Mouse (Mus musculus) spleen, postnatal 10 days (tissue): ENCODE measurements around the gene Ms4a4a.
A peak's percentile ranks its signal among the peaks of the same experiment; 100 is the strongest.
"Not testable (repeated sequence)": the region's sequence is repeated elsewhere in the genome, so short reads cannot be mapped to it uniquely, and the experiment has no call there.

Experiments
- DNase-seq, 2 experiments: peaks; one replicate each; pipeline ENCODE4 v3.0.0; 2021 to 2022; ENCODE audit warnings: low spot score in 2 of 2

The Ms4a4a gene

DNA sequence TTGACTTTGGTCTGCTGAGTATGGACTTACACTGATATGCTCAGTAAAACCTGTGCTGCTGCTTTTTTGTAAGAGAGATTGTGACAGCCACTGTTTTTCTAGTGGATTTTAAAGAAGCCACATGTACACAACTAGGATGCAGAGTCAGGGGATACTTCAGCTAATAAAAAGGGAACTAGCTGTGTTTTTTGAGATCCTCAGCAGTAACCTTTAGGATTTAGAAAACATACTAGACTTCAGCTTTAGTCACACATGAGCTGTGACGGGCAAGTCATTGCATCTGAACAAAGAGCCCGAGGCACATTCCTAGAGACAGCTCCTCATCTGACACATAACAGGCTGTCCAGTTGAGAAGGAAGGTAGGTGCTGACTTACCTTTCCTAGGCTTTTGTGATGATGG, at the start of gene Ms4a4a:
Ms4a4a (plus strand) TSS at position 251 of the 400 bp plus-strand sequence.
- no peak for DNase-seq

DNA sequence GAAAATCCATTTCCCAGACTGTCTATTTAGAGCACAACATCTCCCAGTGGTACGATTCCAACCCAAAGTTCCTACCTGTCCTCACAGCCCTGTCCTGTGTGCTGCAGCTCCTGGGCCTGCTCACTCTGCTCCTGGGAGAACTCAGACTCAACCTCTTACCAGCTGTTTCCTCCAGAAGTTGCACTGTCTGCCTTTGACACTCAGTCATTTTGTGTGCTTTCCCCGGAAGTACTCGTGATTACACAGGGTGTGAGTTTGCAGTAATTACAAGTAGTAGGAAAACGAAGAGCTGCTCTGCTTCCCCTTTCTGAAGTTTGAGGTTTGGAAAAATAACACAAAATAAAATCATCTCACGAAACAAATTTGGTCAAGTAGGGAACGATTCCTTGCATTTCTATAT, 39.4 kb upstream of the Ms4a4a start, which contains the start of gene Ms4a7:
Ms4a7 (minus strand) TSS at position 215 of the 400 bp plus-strand sequence.
- no peak for DNase-seq

DNA sequence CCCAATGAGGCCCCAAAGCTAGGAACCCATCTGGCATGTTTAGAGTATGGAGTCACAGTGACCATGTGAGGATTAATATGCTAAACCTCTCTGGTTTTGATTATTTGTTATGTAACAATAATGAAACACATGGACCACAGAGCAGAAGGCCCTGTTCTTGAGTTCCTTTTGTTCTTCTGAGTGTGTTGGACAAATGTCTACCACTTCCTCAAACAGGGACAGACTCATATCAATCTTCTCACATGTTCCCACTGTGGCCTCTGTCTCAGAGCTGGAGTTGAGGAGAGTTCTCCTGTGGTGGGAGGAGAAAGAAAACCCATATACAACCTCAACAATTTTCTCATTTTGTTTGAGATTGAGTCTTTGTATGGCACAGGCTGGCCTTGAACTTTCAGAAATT, 32.2 kb upstream of the Ms4a4a start:
- DNase-seq = no peak

DNA sequence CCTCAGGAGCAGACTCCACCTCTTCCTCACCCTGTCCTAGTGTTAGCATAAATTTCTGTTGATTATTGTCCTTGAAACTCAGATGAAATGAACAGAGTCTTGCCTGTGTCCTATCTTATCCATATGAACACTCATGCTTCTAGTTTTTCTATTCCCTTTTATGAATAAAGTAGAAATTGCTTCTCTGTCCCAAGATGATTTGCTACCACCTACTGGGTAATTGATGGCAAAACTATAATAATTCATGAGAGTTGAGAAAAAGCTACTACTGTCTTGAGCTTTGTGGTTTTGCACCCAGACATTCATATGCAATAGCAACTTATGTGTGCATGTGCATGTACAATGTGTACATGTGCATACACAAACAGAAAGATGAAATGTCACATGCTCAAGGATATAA, 31.3 kb upstream of the Ms4a4a start:
- no peak for DNase-seq

DNA sequence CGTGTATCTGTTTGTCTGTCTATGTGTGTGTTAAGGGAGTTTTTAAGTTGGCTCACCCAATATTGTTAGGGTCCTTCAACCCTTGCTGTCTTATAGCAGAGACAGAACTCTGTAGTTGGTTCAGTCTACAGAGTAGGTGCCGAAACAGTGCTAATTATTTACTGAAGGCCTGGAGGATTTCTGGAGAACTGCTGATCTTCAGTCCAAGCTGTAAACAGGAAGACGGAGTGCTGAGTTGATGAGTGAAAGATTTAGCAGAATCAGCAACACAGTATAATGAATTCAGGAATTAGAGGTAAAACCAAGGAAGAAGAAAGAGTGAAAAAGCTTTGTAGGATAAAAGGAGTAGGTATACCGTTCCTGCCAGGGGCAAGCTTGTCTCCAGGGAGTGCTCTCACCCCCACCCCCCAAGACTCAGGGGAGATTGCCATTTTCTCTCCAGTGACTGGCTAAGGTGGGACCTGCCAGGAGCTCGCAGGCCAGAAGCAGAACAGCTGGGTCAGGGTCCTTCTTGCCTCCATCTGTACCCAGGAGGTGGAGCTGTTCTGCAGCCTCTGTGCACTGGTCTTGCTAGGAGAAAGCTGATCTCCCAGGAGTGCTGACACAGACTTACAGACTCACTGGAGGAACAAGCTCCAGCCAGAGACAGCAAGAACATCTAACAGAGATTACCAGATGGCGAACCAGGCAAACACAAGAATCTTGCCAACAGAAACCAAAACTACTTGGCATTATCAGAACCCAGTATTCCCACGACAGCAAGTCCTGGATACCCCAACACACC, 25.4 kb upstream of the Ms4a4a start:
- peak in 1 of 2 experiments; percentile 20 for DNase-seq

DNA sequence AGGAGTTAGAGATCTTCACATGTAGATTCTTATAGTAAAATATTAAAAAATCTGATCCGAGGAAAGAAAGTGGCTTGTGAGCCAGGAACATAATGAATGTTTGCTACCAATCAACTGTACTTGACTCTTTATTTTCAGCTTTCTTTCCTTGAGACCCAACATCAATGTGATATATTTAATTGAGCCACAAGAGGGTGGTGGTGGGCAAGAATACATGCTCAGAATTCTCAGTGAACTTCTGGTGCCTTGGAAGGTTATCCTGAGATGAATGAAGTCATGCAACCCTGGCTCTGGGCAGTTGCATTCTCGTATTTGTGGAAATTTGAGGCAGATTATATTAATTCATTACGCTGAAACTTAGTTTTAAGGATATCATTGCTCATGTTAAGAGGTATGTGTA, 23.4 kb upstream of the Ms4a4a start:
- DNase-seq = no peak

DNA sequence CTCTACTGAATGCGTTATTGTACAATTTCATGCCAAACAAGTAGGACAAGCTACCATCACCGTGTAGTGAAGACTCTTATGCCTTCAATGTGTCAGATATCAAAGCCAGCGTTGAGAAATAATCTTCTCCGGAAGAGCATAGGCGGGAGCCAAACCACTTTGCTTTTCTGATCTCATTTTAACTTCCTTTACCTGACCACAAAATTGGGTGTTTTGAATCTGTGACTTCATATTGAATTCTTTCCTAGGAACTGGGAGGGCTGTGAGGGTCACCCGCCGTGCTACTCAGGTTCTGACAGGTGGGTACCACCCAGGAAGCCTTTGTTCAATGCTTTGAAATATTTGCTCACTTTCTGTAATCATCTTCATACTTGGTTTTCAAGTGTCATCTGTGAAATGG, 19.6 kb upstream of the Ms4a4a start:
- DNase-seq = no peak

DNA sequence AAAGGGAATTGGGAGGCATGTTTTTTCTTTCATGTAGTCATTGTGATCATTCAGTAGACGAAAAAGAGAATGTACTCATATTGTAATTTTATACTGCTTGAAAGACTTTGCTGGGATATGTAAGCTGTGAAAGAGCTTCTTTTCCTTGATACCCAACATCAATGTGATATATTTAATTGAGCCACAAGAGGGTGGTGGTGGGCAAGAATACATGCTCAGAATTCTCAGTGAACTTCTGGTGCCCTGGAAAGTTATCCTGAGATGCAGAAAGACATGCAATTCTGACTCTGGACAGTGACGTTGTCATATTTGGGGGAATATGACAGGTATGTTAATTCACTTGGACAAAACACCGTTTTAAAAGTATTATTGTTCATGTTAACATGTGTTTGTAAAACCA, 15.2 kb upstream of the Ms4a4a start:
- no peak for DNase-seq

DNA sequence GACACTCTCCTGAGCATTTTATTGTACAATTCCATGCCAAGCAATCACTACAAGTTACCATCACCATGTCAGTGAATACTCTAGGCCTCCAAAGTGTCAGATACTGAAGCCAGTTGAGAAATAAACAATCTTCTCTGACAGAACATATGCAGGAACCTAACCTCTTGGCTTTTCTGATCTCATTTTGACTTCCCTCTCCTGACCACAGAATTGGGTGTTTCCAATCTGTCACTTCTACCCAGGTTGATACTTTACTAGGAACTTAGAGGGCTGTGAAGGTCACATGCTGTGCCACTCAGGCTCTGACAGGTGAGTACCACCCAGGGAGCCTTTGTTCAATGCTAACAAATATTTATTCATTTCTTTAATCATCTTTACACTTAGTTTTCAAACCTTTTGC, 13.3 kb upstream of the Ms4a4a start:
- no peak for DNase-seq

DNA sequence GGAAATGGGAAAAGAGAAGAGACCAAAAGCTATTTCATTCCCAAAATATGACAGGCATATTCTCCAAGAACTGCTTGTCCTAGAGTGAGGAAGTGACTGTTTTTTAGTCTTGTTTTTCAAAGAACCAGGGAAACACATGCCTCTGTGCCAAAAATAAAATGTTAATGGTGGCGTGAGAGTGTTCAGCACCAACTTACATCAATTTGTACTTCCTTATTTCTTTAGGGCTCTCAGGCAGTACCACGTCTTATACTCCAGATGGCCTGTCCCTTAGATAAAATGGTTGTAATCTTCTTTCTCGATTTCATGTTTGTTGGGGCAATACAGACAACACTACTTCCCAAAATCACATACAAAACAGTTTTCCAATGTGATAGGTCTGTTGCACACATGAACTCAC, 7.0 kb upstream of the Ms4a4a start:
- DNase-seq = no peak

DNA sequence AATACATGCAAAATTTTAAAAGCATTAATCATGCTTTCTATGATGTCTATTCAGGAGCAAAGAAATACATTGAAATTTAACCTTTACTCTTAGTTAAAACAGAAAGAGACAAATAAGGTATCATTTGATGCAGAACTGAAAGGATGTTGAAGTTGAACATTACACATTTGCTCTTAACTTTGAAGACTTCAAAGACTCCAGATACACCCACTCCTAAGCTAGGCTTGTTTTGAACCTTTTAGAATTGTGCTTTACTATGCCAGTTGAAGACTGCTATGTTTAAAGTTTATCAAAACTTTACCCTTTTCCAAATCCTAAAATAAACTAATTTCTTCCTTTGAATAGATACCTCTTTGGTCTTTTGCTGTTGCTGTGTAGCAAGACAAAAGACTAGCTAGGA, 4.1 kb upstream of the Ms4a4a start:
- no peak for DNase-seq

DNA sequence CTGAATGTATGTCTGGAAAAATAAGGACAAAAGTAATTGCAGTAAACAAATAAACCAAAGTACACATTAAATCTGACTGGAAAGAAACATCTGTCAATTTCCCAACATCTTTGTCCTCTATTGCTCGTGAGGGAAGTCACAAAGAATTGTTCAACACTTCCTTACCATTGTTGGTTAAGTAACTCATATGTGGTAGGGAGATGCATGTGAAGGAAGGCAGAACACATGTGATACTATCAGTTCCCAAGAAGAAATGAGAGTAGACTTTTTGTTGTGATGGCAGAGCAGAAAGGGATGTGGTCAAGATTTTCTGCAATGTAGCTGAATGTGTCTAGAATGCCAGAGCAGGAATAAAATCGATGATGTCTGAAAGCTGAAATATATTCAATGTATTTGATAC, 1.1 kb downstream of the Ms4a4a start:
- DNase-seq = no peak

DNA sequence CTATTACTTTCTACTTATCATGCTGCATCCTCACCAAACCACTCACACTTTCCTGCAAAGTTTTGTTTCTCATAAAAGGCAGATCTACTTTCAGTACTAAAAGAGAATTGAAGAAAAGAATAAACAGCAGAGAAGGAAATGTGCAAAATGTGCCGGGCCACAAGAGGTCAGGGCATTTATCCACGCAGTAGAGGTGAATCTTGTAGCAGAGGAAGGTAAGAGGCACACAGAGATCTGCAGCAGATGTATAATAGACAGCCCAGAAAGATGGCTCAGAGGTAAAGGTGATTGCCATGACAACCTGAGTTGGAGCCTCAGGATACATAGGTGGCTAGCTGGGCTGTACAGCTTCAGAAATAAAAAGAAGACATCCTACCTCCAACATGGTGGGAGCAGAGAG, 11.8 kb downstream of the Ms4a4a start:
- DNase-seq = peak in 1 of 2 experiments; percentile 27

DNA sequence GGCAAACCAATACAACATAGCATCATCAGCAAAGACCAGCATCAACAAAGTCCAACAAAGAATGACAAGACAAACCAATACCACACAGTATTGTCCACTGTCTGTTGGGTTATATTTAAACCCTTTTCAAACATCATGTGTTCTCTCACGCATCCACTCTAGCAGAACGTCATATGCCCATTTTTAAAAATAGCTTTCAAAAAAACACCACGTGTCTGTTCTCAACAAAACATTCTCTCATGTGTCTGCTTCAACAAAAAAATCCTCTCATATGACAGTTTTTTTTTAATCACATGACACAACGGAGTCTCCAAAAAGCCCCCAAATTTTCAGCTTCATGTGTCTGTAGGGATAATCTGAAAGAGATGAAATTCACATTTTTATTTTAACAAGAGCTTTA, 12.4 kb downstream of the Ms4a4a start:
- no peak for DNase-seq

DNA sequence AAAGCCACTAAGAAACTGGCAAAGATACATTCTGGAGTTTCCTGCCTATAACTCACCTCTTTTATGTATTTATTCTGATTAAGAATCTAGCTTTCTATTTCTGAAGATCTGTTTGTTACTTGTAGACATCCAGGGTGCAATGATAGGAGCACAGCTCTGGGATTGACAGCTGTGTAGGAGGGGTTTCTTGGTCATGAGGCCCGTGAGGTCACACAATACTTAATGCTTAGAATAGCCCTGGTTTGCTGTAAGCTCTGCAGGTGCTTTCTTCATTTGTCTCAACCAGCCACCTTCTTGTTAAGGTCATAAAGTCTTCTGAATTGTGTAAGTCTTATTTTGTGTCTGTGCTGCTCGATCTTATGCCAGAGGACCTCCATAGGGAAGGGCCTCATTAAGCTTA, 13.6 kb downstream of the Ms4a4a start:
- DNase-seq = no peak

DNA sequence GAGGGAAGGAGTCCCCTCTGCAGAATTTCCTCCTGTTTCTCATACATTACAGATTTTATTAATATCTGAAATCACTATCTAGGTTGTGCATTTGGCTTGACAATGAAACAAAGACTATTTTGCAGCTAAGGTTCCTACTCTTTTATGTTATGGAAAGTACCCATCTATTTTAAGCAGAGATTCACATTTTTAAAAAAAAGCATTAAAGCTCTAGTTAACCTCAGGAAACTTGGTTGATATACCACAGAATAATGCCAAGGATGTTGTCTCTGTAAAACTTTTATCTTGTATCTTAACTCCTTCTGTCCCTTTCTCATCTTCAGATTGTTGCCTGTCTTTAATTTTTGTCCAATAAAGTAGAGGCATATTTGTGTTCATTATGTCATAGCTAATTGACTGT, 20.4 kb downstream of the Ms4a4a start:
- DNase-seq = no peak

DNA sequence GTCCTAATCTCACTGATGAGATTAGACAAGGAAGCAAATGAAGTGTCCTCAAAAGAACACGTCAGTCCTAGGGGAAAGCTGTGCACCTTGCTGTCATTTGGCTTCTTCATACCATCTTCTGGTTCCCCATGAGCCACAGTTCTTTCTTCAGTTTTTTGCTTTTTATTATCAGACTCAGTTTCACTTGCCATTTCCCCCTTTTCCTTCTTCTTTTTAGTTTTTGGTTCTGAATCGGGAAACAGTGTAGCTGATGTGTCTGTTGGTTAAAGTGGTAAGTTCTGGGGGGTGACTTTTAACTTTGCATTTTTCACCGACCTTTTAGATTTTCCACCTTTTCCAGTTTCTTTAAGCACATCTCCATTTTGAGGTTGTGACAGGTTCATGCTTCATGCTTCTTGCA, 29.2 kb downstream of the Ms4a4a start, which contains the start of gene Ms4a4c:
Ms4a4c (plus strand) TSS at position 244 of the 400 bp plus-strand sequence.
- DNase-seq = no peak

DNA sequence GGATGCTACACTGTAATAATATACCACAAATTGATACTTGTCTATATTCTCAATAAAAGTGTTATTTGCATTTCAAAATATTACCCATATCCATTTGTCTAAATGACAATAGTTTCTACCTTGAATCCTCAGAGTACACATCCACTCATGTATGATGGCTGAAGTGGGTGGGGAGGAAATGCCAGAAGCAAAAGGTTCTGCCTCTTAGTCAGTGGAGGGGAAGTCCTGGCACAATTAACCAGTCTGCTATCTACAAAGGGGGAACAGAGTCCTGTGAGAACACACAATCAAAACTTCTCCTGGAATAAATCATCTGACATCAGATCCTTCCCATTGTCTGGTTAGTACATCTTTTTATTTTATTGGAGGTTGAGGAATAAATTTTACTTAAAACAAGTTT, 32.1 kb downstream of the Ms4a4a start:
- DNase-seq = peak in 1 of 2 experiments; percentile 21

DNA sequence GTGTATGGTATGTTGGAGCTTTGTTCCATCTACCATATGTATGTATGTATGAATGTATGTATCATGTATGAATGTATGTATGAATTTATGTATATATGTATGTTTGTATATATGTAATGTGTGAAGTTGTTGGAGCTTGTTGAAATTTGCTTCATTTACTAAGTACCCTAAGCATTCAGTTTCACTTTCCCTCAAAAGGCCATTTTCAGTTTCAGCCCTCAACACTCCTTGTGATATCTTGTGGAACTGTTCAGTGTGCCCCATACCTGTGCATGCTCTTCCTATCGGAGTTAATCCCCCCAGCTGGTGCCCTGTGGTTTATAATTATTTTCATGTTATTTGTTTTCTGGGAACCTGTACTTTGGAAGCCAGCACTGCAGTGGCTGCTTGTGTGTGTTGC, 33.3 kb downstream of the Ms4a4a start:
- no peak for DNase-seq

DNA sequence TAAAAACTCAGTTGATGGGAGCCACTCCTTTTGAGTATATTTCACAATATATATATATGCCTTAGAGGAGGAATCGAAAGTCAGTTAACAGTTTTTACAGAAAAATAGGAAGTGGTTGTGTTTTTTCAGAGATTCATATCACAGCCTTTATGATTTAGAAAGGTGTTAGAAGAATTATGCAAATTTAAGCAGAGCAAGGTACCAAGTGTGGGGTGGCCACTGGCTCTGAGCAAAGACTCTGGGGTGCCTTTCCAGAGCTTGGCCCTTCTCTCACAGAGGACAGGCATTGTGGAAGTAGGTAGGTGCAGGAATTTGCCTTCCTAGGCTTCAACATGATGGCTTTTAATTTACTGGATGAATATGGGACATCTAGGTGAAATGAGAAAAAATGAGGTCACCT, 36.3 kb downstream of the Ms4a4a start:
- peak in 1 of 2 experiments; percentile 15 for DNase-seq

DNA sequence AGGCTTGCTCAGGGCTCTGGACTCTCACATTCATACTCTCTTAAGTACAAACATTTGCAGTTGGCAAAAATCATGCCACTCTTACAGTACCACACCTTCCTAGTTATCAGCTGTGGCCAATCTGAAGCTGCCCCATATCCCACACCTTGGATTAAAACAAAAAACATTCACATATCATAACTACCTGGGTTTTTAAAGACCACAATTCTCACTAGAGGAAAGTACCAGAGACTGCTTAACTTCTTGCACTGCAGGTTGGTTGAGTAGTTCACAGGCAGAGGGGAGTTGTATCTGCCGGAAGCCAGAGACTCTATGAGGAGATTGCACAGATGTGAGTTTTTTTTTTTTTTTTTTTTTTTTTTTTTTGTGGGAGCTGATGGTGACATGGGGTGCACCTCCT, 38.8 kb downstream of the Ms4a4a start:
- no peak for DNase-seq

DNA sequence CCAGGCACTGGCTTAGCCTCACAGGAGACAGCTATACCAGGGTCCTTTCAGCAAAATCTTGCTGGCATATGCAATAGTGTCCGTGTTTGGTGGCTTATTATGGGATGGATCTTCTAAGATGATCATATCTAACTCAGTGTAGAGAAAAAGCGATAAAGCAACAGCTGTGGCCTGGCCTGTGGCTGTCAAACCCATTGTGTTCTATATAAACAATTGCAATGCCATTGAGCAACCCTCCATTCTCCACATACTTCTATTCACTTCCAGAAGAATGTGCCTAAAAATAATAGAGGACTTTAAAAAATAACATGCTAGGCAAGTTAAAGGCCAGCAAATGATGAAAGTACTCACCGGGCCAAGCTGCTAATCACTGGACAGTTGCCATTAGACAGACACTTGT, 40.3 kb downstream of the Ms4a4a start:
- no peak for DNase-seq

DNA sequence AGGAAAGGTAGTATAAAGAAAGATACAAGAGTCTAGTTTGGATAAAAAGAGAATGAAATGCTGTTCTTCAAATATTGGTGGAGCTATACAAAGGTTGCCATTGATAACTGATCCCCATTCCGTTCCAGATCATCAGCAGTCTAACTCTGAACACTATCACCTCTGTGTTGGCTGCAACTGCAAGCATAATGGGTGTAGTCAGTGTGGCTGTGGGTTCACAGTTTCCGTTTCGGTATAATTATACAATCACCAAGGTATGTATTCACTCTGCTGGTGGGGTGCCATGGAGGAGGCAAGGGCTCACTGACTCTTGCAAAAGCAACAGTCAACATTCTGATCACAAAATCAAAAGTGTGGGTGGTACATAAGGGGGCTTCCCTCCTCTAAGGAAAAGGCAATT, 43.5 kb downstream of the Ms4a4a start:
- not testable (repeated sequence) for DNase-seq

DNA sequence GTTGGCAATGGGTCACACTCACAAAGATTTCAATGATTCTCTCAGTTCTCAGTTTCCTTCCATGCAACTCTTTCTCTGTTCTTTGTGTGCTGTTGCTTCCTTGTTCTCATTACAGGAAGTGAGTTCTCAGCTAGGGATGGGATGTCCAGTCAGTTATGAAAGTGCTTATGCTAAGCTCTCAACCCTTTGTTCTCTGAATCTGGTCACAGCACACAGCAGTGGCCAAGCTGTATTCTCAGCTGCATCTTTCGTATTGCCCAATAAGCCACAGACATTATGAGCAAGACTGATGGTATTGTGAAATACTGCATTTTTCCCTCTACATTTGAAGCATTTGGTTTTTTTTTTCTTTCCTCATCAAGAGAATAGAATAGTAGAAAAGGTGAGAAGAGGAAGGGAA, 55.9 kb downstream of the Ms4a4a start:
- not testable (repeated sequence) for DNase-seq
